Mouse (Mus musculus) cerebellum, postnatal 36 days (tissue): ENCODE data around the gene Col18a1.

Experiments used
- DNase-seq, 2 experiments: peaks; one replicate each; pipeline ENCODE4 v3.0.0; 2021 to 2022; ENCODE audit warnings: mixed read lengths in 2 of 2

Gene Col18a1

GRCm38 (mm10) chr10:77104327-77104726, 62.0 kb downstream of the Col18a1 start:
- no peak for DNase-seq

- DNase-seq = no peak
These were observed 62.7 kb downstream of the Col18a1 start for GRCm38 (mm10) chr10:77103689-77104088.

- DNase-seq = no peak
These were observed 66.6 kb downstream of the Col18a1 start for GRCm38 (mm10) chr10:77099777-77100176.

- DNase-seq = no peak
These were observed 67.7 kb downstream of the Col18a1 start for GRCm38 (mm10) chr10:77098619-77099018.

GRCm38 (mm10) chr10:77097890-77098200, 68.5 kb downstream of the Col18a1 start:
- DNase-seq = no peak

GRCm38 (mm10) chr10:77097006-77097889, 69.1 kb downstream of the Col18a1 start:
- DNase-seq = no peak

GRCm38 (mm10) chr10:77095666-77096065, 70.7 kb downstream of the Col18a1 start:
- DNase-seq = no peak

- DNase-seq = peak; percentile 45 to 51
These were observed 72.5 kb downstream of the Col18a1 start for GRCm38 (mm10) chr10:77093817-77094216.

GRCm38 (mm10) chr10:77091538-77092097, 74.7 kb downstream of the Col18a1 start:
- no peak for DNase-seq

- no peak for DNase-seq
These were observed 76.3 kb downstream of the Col18a1 start for GRCm38 (mm10) chr10:77090063-77090462.

GRCm38 (mm10) chr10:77089336-77089735, 77.0 kb downstream of the Col18a1 start:
- no peak for DNase-seq

GRCm38 (mm10) chr10:77084568-77084967, 81.8 kb downstream of the Col18a1 start:
- no peak for DNase-seq

- DNase-seq = peak in 1 of 2 experiments; percentile 39
These were observed 83.4 kb downstream of the Col18a1 start for GRCm38 (mm10) chr10:77082921-77083320.

GRCm38 (mm10) chr10:77082453-77082852, 83.9 kb downstream of the Col18a1 start:
- DNase-seq = peak; percentile 83 to 88

GRCm38 (mm10) chr10:77078961-77079360, 87.4 kb downstream of the Col18a1 start:
- DNase-seq = no peak

- DNase-seq = no peak
These were observed 87.9 kb downstream of the Col18a1 start for GRCm38 (mm10) chr10:77078456-77078855.

- DNase-seq = peak; percentile 57 to 58
These were observed 91.9 kb downstream of the Col18a1 start for GRCm38 (mm10) chr10:77074276-77074974.

- DNase-seq = peak; percentile 81 to 82
These were observed 96.3 kb downstream of the Col18a1 start for GRCm38 (mm10) chr10:77070072-77070471.

- no peak for DNase-seq
These were observed 97.9 kb downstream of the Col18a1 start for GRCm38 (mm10) chr10:77068469-77068868.

GRCm38 (mm10) chr10:77064659-77065058, 101.7 kb downstream of the Col18a1 start:
- DNase-seq = no peak

- no peak for DNase-seq
These were observed 102.1 kb downstream of the Col18a1 start for GRCm38 (mm10) chr10:77064239-77064638.

GRCm38 (mm10) chr10:77062393-77063010, 103.8 kb downstream of the Col18a1 start:
- DNase-seq = no peak

- no peak for DNase-seq
These were observed 104.9 kb downstream of the Col18a1 start for GRCm38 (mm10) chr10:77061426-77061825.
